Mouse (Mus musculus) heart, embryonic 14.5 days (tissue): ENCODE results near the gene Ifna14. TPM values are rescaled to one million over a fixed set of nuclear protein-coding genes. Genes with fewer than 3 reads are reported as not detected.

Experiments
- ATAC-seq: fragments of 200-750 bp; cut with Nextera tagmentation; 2 replicates; pipeline ENCODE4 v1.8.0; 2017; ENCODE audit warnings: low read depth, moderate TSS enrichment; ENCODE audit not compliant: insufficient number of reproducible peaks, insufficient read depth, low FRiP score
- H3K27ac ChIP-seq, 2 experiments: fragments of 200-500 bp in 1 of 2; fragments of 300-500 bp in 1 of 2; sonication (generic) in 1 of 2; replicated peaks in 1 of 2; 2 replicates each; pipeline ENCODE4 v1.5.1; 2012 to 2014; ENCODE audit warnings: low read depth in 2 of 2, low read length in 2 of 2, control low read depth in 1 of 2, mild to moderate bottlenecking in 1 of 2, mixed read lengths in 1 of 2; ENCODE audit not compliant: control insufficient read depth in 1 of 2, insufficient read depth in 1 of 2
- H3K27me3 ChIP-seq: fragments of 300-500 bp; sonication (generic); 2 replicates; pipeline ENCODE4 v1.6.1; 2014; ENCODE audit warnings: mild to moderate bottlenecking, low read length, control low read depth; ENCODE audit not compliant: control insufficient read depth, insufficient read depth
- H3K36me3 ChIP-seq: fragments of 300-500 bp; sonication (generic); 2 replicates; pipeline ENCODE4 v1.6.1; 2014; ENCODE audit warnings: mild to moderate bottlenecking, control low read depth, low read length, mixed read lengths; ENCODE audit not compliant: control insufficient read depth, insufficient read depth
- H3K4me1 ChIP-seq, 2 experiments: fragments of 200-500 bp in 1 of 2; fragments of 300-500 bp in 1 of 2; sonication (generic) in 1 of 2; 2 replicates each; pipeline ENCODE4 v1.6.1; 2012 to 2014; ENCODE audit warnings: low read length in 2 of 2, control low read depth in 1 of 2, mixed read lengths in 1 of 2; ENCODE audit not compliant: control insufficient read depth in 2 of 2, insufficient read depth in 2 of 2
- H3K4me2 ChIP-seq: fragments of 300-500 bp; sonication (generic); 2 replicates; pipeline ENCODE4 v1.6.1; 2014; ENCODE audit warnings: mild to moderate bottlenecking, low read length
- H3K4me3 ChIP-seq, 2 experiments: fragments of 200-500 bp in 1 of 2; fragments of 300-500 bp in 1 of 2; sonication (generic) in 1 of 2; 2 replicates each; pipeline ENCODE4 v1.5.1; 2012 to 2014; ENCODE audit warnings: low read length in 2 of 2, mild to moderate bottlenecking in 2 of 2, control low read depth in 1 of 2, low read depth in 1 of 2, moderate library complexity in 1 of 2; ENCODE audit not compliant: control insufficient read depth in 1 of 2, insufficient read depth in 1 of 2
- H3K9ac ChIP-seq: fragments of 300-500 bp; sonication (generic); 2 replicates; pipeline ENCODE4 v1.6.1; 2014; ENCODE audit warnings: mild to moderate bottlenecking, low read length
- H3K9me3 ChIP-seq: fragments of 300-500 bp; sonication (generic); 2 replicates; pipeline ENCODE4 v1.6.1; 2016; ENCODE audit warnings: low read length, control low read depth; ENCODE audit not compliant: control insufficient read depth
- WGBS: fragments of 180-500 bp; shearing (Covaris S2); extraction: QIAGEN DNeasy Blood & Tissue Kit; methylation state at CpG from one replicate; pipeline ENCODE4 v1.1.7; 2014; 5-methylcytosine and 5-hydroxymethylcytosine counted together
- polyA plus RNA-seq: library from polyadenylated mRNA; unstranded; fragments of >200 nt; fragmentation: Nextera tagmentation; extraction: Ambion mirVana; gene quantifications from 2 replicates; pipeline ENCODE4 v1.2.1, GENCODE M21; 2014

The Ifna14 gene
- polyA plus RNA-seq, 1 experiment from 2014 or later = not detected

GRCm38 (mm10) chr4:88543649-88544234, 27.9 kb downstream of the Ifna14 start:
- Histone ChIP-seq H3K4me3 (no peak overlapping the region), H3K9me3 (no peaks in the 10 kb centered on the region), H3K4me1 (no peaks in the 10 kb centered on the region), H3K27ac (no peak overlapping the region), H3K36me3 (no peaks in the 10 kb centered on the region), H3K4me2 (no peak overlapping the region), H3K9ac (no peak overlapping the region), H3K27me3 (no peaks in the 10 kb centered on the region)
- WGBS = 45% methylated on average over 2 of the region's 2 CpGs
- no peak for ATAC-seq

GRCm38 (mm10) chr4:88537328-88537727, 34.3 kb downstream of the Ifna14 start:
- no peak overlapping the region for H3K4me3 ChIP-seq
- peak overlapping the region in 1 of 2 experiments; percentile 1; a peak in 2 of 4 replicates for H3K27ac ChIP-seq
- H3K36me3 ChIP-seq = no peaks in the 10 kb centered on the region
- H3K4me1 ChIP-seq = peaks cover 0 to 3% of the 10 kb centered on the region in 2 experiments; a peak in 2 of 4 replicates
- H3K4me2 ChIP-seq = peak overlapping the region; percentile 26
- H3K9ac ChIP-seq = no peak overlapping the region
- ATAC-seq = no peak
- H3K27me3 ChIP-seq = no peaks in the 10 kb centered on the region
- no peaks in the 10 kb centered on the region for H3K9me3 ChIP-seq
- 45% methylated on average over 12 of the region's 12 CpGs for WGBS

GRCm38 (mm10) chr4:88536640-88537039, 35.0 kb downstream of the Ifna14 start:
- no peak overlapping the region for H3K27ac ChIP-seq
- WGBS = 70% methylated on average over 7 of the region's 7 CpGs
- ATAC-seq = no peak

DNA sequence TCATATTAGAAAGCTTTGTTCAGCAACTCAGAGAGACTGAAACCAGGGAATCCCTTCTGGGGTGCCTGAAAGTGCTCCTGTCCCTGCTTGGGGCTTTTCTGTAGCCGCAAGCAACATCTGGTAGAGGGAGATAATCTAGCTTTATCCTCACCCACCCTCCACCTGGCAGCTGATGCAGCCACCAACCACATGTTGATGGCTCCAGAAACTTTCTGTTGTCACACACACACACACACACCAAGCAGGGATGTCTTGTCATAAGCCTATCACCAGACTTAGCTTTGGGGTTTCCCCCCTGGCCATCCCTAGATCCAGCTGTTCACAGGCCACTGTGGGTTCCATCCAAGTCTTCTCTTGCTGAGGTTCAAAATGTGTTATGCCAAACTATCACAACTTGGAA, 35.9 kb downstream of the Ifna14 start:
- Histone ChIP-seq H3K4me3 (no peak overlapping the region), H3K9ac (no peak overlapping the region), H3K36me3 (no peaks in the 10 kb centered on the region), H3K4me2 (no peak overlapping the region), H3K4me1 (peaks cover 0 to 3% of the 10 kb centered on the region in 2 experiments; a peak in 2 of 4 replicates), H3K27me3 (no peaks in the 10 kb centered on the region), H3K27ac (no peak overlapping the region), H3K9me3 (no peaks in the 10 kb centered on the region)
- ATAC-seq = no peak
- 63% methylated on average over 1 of the region's 1 CpGs for WGBS

More at GRCm38 (mm10) chr4:88536640-88537039, 35.0 kb downstream of the Ifna14 start:
- H3K9ac ChIP-seq = no peak overlapping the region
- H3K4me3 ChIP-seq = no peak overlapping the region
- no peaks in the 10 kb centered on the region for H3K36me3 ChIP-seq
- no peaks in the 10 kb centered on the region for H3K9me3 ChIP-seq
- no peak overlapping the region for H3K4me2 ChIP-seq
- peaks cover 0 to 3% of the 10 kb centered on the region in 2 experiments; a peak in 2 of 4 replicates for H3K4me1 ChIP-seq
- no peaks in the 10 kb centered on the region for H3K27me3 ChIP-seq

GRCm38 (mm10) chr4:88534903-88535302, 36.7 kb downstream of the Ifna14 start:
- no peak for ATAC-seq
- Histone ChIP-seq H3K36me3 (no peaks in the 10 kb centered on the region), H3K9me3 (no peaks in the 10 kb centered on the region), H3K4me2 (no peak overlapping the region), H3K9ac (no peak overlapping the region), H3K27me3 (no peaks in the 10 kb centered on the region), H3K4me3 (no peak overlapping the region), H3K4me1 (peaks cover 0 to 3% of the 10 kb centered on the region in 2 experiments; a peak in 2 of 4 replicates), H3K27ac (no peak overlapping the region)
- WGBS = 76% methylated on average over 1 of the region's 1 CpGs

DNA sequence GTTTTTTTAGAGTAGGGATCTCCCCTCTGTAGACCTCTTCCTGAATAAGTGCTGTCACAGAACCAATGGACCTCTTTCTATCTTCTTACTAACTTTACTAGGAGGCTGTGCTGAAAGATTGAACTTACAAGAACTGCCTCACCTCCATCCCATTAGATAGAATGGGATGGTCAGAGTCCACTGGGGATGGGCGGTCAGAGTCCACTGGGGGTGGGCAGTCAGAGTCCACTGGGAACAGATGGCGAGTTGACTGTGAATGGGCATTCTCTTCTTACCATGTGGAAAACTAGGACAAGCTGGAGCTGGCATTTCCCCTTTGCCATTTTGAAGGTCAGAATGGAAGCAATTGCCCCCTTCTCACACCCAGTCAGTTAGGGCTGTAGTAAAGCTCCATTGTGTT, 38.1 kb downstream of the Ifna14 start:
- ATAC-seq = no peak
- 94% methylated on average over 2 of the region's 2 CpGs for WGBS
- H3K4me3 ChIP-seq = no peak overlapping the region
- peaks cover 0 to 3% of the 10 kb centered on the region in 2 experiments; a peak in 2 of 4 replicates for H3K4me1 ChIP-seq
- H3K9ac ChIP-seq = no peak overlapping the region
- H3K36me3 ChIP-seq = no peaks in the 10 kb centered on the region
- no peaks in the 10 kb centered on the region for H3K27me3 ChIP-seq
- no peak overlapping the region for H3K4me2 ChIP-seq
- no peak overlapping the region for H3K27ac ChIP-seq
- no peaks in the 10 kb centered on the region for H3K9me3 ChIP-seq

DNA sequence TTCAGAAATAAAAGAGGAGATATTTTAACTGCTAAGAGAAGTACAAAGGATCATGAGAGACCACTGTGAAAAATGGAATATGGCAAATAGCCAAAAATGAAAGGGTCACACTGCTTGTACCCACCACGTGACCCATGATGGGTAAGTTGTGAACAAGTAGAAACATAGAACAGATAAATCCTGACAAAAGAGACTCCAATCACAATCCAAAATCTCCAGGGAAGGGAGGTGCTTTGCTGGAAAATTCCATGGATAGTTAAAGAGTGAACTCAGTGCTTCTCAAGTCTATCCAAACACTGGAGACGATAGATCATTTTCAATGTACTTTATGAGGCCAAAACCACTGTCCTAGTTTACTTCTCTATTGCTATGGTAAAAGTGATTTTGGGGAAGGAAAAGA, 40.7 kb downstream of the Ifna14 start:
- H3K27ac ChIP-seq = no peak overlapping the region
- WGBS = 54% methylated on average over 2 of the region's 2 CpGs
- H3K4me1 ChIP-seq = no peaks in the 10 kb centered on the region
- no peaks in the 10 kb centered on the region for H3K9me3 ChIP-seq
- no peaks in the 10 kb centered on the region for H3K36me3 ChIP-seq
- H3K4me2 ChIP-seq = no peak overlapping the region
- no peak overlapping the region for H3K9ac ChIP-seq
- no peak for ATAC-seq
- no peaks in the 10 kb centered on the region for H3K27me3 ChIP-seq
- H3K4me3 ChIP-seq = no peak overlapping the region

GRCm38 (mm10) chr4:88530271-88530670, 41.3 kb downstream of the Ifna14 start:
- ATAC-seq = no peak
- H3K9ac ChIP-seq = no peak overlapping the region
- H3K27me3 ChIP-seq = no peaks in the 10 kb centered on the region
- H3K4me2 ChIP-seq = no peak overlapping the region
- H3K9me3 ChIP-seq = no peaks in the 10 kb centered on the region
- no peak overlapping the region for H3K4me3 ChIP-seq
- 70% methylated on average over 4 of the region's 4 CpGs for WGBS
- H3K27ac ChIP-seq = no peak overlapping the region
- no peaks in the 10 kb centered on the region for H3K4me1 ChIP-seq
- H3K36me3 ChIP-seq = no peaks in the 10 kb centered on the region
